Mouse (Mus musculus) C2C12 (cell line): ENCODE measurements around the gene Ccar1.

ENCODE experiments used
- CEBPB ChIP-seq: IDR thresholded peaks from one replicate; pipeline ENCODE4 v1.6.1; 2011; ENCODE audit warnings: low read depth, mild to moderate bottlenecking, control low read depth, moderate library complexity
- CTCF ChIP-seq: IDR thresholded peaks from one replicate; pipeline ENCODE4 v1.5.1; 2011; ENCODE audit not compliant: control insufficient read depth, insufficient read depth, insufficient read length
- FOSL1 ChIP-seq: IDR thresholded peaks from one replicate; pipeline ENCODE4 v1.8.0; 2011; ENCODE audit warnings: mild to moderate bottlenecking, low read length; ENCODE audit not compliant: poor library complexity, insufficient read depth, severe bottlenecking
- MAX ChIP-seq: IDR thresholded peaks from one replicate; pipeline ENCODE4 v1.6.1; 2011; ENCODE audit warnings: mild to moderate bottlenecking, control low read depth
- MYOD1 ChIP-seq: IDR thresholded peaks from one replicate; pipeline ENCODE4 v1.6.1; 2011; ENCODE audit warnings: low read depth; ENCODE audit not compliant: control insufficient read depth, insufficient read length
- MYOG ChIP-seq: IDR thresholded peaks from one replicate; pipeline ENCODE4 v1.6.1; 2011; ENCODE audit not compliant: control insufficient read depth, insufficient read length; ENCODE audit errors: extremely low read depth
- USF1 ChIP-seq: IDR thresholded peaks from one replicate; pipeline ENCODE4 v1.6.1; 2011; ENCODE audit warnings: low read depth, mild to moderate bottlenecking, control low read depth, moderate library complexity

- TF ChIP-seq CTCF (no peak), MYOG (no peak), USF1 (no peak), MAX (no peak), FOSL1 (no peak), CEBPB (no peak), MYOD1 (no peak)
Observed at GRCm38 (mm10) chr10:62793091-62793453, 986 bp upstream of the Ccar1 start.
